Mouse (Mus musculus) limb, embryonic 10.5 days (tissue): ENCODE measurements at regions not wholly inside any gene's neighbourhood (a gene's known extent, or its start where the extent isn't known, plus 50 kb on each side); places are given as distances from the start of the nearest gene placed in this dataset.

Experiments used
- DNase-seq: peaks from one replicate; pipeline ENCODE4 v3.0.0-alpha.2; 2017; ENCODE audit warnings: low spot score
- H3K27ac ChIP-seq: fragments of 300-500 bp; sonication (generic); 2 replicates; pipeline ENCODE4 v1.5.1; 2016; ENCODE audit warnings: mild to moderate bottlenecking
- H3K27me3 ChIP-seq: fragments of 300-500 bp; sonication (generic); 2 replicates; pipeline ENCODE4 v1.6.1; 2016; ENCODE audit warnings: low read depth, mild to moderate bottlenecking; ENCODE audit not compliant: poor library complexity, severe bottlenecking
- H3K36me3 ChIP-seq: fragments of 300-500 bp; sonication (generic); 2 replicates; pipeline ENCODE4 v1.6.1; 2016; ENCODE audit warnings: mild to moderate bottlenecking, moderate library complexity
- H3K4me1 ChIP-seq: fragments of 300-500 bp; sonication (generic); 2 replicates; pipeline ENCODE4 v1.6.1; 2016
- H3K4me3 ChIP-seq: fragments of 300-500 bp; sonication (generic); 2 replicates; pipeline ENCODE4 v1.5.1; 2016; ENCODE audit warnings: mild to moderate bottlenecking, moderate library complexity
- H3K9me3 ChIP-seq: fragments of 300-500 bp; sonication (generic); replicated peaks from 2 replicates; pipeline ENCODE4 v1.6.1; 2016; ENCODE audit warnings: mild to moderate bottlenecking
- WGBS: fragments of 180-500 bp; shearing (Covaris S2); methylation state at CpG from one replicate; pipeline ENCODE4 v1.1.7; 2016; 5-methylcytosine and 5-hydroxymethylcytosine counted together

- Histone ChIP-seq H3K27ac (no peak overlapping the region), H3K27me3 (no peaks in the 10 kb centered on the region), H3K4me1 (no peaks in the 10 kb centered on the region), H3K36me3 (no peaks in the 10 kb centered on the region), H3K9me3 (no peaks in the 10 kb centered on the region), H3K4me3 (no peak overlapping the region)
- no peak for DNase-seq
- WGBS = 91% methylated on average over 5 of the region's 5 CpGs
Observed at GRCm38 (mm10) chr9:71420064-71420463, 65.7 kb downstream of the Polr2m start.

- H3K4me3 ChIP-seq = no peak overlapping the region
Observed at GRCm38 (mm10) chr9:71418531-71418930, 67.2 kb downstream of the Polr2m start.

GRCm38 (mm10) chr9:71417248-71417647, 68.5 kb downstream of the Polr2m start:
- no peaks in the 10 kb centered on the region for H3K9me3 ChIP-seq
- no peak overlapping the region for H3K27ac ChIP-seq
- 82% methylated on average over 4 of the region's 4 CpGs for WGBS
- H3K36me3 ChIP-seq = no peaks in the 10 kb centered on the region
- DNase-seq = no peak
- no peaks in the 10 kb centered on the region for H3K27me3 ChIP-seq
- no peak overlapping the region for H3K4me3 ChIP-seq
- H3K4me1 ChIP-seq = no peaks in the 10 kb centered on the region

More at GRCm38 (mm10) chr9:71418531-71418930, 67.2 kb downstream of the Polr2m start:
- no peaks in the 10 kb centered on the region for H3K4me1 ChIP-seq
- H3K27me3 ChIP-seq = no peaks in the 10 kb centered on the region
- WGBS = 95% methylated on average over 4 of the region's 4 CpGs
- no peak overlapping the region for H3K27ac ChIP-seq
- no peaks in the 10 kb centered on the region for H3K36me3 ChIP-seq
- no peaks in the 10 kb centered on the region for H3K9me3 ChIP-seq
- DNase-seq = no peak

GRCm38 (mm10) chr9:71411171-71411570, 74.6 kb downstream of the Polr2m start:
- Histone ChIP-seq H3K27ac (no peak overlapping the region), H3K27me3 (peaks cover 10% of the 10 kb centered on the region; the same call in 1 of the 2 replicates), H3K36me3 (no peaks in the 10 kb centered on the region), H3K4me1 (peaks cover 2% of the 10 kb centered on the region; the same call in 1 of the 2 replicates), H3K9me3 (no peaks in the 10 kb centered on the region), H3K4me3 (no peak overlapping the region)
- 78% methylated on average over 1 of the region's 1 CpGs for WGBS
- no peak for DNase-seq

GRCm38 (mm10) chr9:71409925-71410324, 75.8 kb downstream of the Polr2m start:
- H3K4me3 ChIP-seq = no peak overlapping the region
- no peak overlapping the region for H3K27ac ChIP-seq
- DNase-seq = no peak
- H3K9me3 ChIP-seq = no peaks in the 10 kb centered on the region
- H3K4me1 ChIP-seq = peaks cover 2% of the 10 kb centered on the region; the same call in 1 of the 2 replicates
- no peaks in the 10 kb centered on the region for H3K36me3 ChIP-seq
- H3K27me3 ChIP-seq = peaks cover 12% of the 10 kb centered on the region; the same call in 1 of the 2 replicates
- WGBS = 97% methylated on average over 1 of the region's 1 CpGs

GRCm38 (mm10) chr9:71408946-71409345, 76.8 kb downstream of the Polr2m start:
- no peak overlapping the region for H3K27ac ChIP-seq
- H3K36me3 ChIP-seq = no peaks in the 10 kb centered on the region
- WGBS = 89% methylated on average over 5 of the region's 5 CpGs
- no peak for DNase-seq
- H3K27me3 ChIP-seq = peaks cover 12% of the 10 kb centered on the region; the same call in 1 of the 2 replicates
- peaks cover 2% of the 10 kb centered on the region; the same call in 1 of the 2 replicates for H3K4me1 ChIP-seq
- H3K9me3 ChIP-seq = no peaks in the 10 kb centered on the region
- H3K4me3 ChIP-seq = no peak overlapping the region

GRCm38 (mm10) chr9:71404396-71405135, 81.2 kb downstream of the Polr2m start:
- peaks cover 8% of the 10 kb centered on the region; the same call in 1 of the 2 replicates for H3K4me1 ChIP-seq
- no peak overlapping the region for H3K27ac ChIP-seq
- WGBS = 88% methylated on average over 8 of the region's 8 CpGs
- H3K36me3 ChIP-seq = no peaks in the 10 kb centered on the region
- H3K4me3 ChIP-seq = no peak overlapping the region
- no peak for DNase-seq
- H3K27me3 ChIP-seq = peaks cover 12% of the 10 kb centered on the region; the same call in 1 of the 2 replicates
- no peaks in the 10 kb centered on the region for H3K9me3 ChIP-seq

- Histone ChIP-seq H3K4me1 (peaks cover 13% of the 10 kb centered on the region), H3K27ac (no peak overlapping the region), H3K27me3 (peaks cover 18% of the 10 kb centered on the region; the same call in 1 of the 2 replicates), H3K36me3 (no peaks in the 10 kb centered on the region), H3K4me3 (no peak overlapping the region), H3K9me3 (no peaks in the 10 kb centered on the region)
- 57% methylated on average over 1 of the region's 1 CpGs for WGBS
- DNase-seq = no peak
Observed at GRCm38 (mm10) chr9:71401667-71402066, 84.1 kb downstream of the Polr2m start.

GRCm38 (mm10) chr9:71399346-71399745, 86.4 kb downstream of the Polr2m start:
- Histone ChIP-seq H3K9me3 (no peaks in the 10 kb centered on the region), H3K4me1 (peaks cover 20% of the 10 kb centered on the region), H3K4me3 (no peak overlapping the region), H3K27ac (no peak overlapping the region), H3K27me3 (0 out of 2 replicates have a peak, but pooled peaks cover 11% of the 10 kb centered on the region), H3K36me3 (no peaks in the 10 kb centered on the region)
- DNase-seq = no peak
- WGBS = 83% methylated on average over 1 of the region's 1 CpGs

GRCm38 (mm10) chr9:71396784-71397183, 89.0 kb downstream of the Polr2m start:
- H3K27ac ChIP-seq = 0 out of 2 replicates have a peak overlapping the region, but pooled peaks have one; percentile 30
- no peak for DNase-seq
- H3K4me1 ChIP-seq = peaks cover 20% of the 10 kb centered on the region
- no peaks in the 10 kb centered on the region for H3K9me3 ChIP-seq
- 64% methylated on average over 7 of the region's 7 CpGs for WGBS
- 0 out of 2 replicates have a peak, but pooled peaks cover 11% of the 10 kb centered on the region for H3K27me3 ChIP-seq
- H3K4me3 ChIP-seq = no peak overlapping the region
- H3K36me3 ChIP-seq = no peaks in the 10 kb centered on the region

- H3K4me1 ChIP-seq = no peaks in the 10 kb centered on the region
- H3K36me3 ChIP-seq = no peaks in the 10 kb centered on the region
Observed at GRCm38 (mm10) chr9:71390221-71390620, 95.5 kb downstream of the Polr2m start.

GRCm38 (mm10) chr9:71387426-71387825, 98.3 kb downstream of the Polr2m start:
- no peaks in the 10 kb centered on the region for H3K9me3 ChIP-seq
- no peaks in the 10 kb centered on the region for H3K4me1 ChIP-seq
- H3K27ac ChIP-seq = no peak overlapping the region
- H3K36me3 ChIP-seq = no peaks in the 10 kb centered on the region
- H3K27me3 ChIP-seq = no peaks in the 10 kb centered on the region
- 96% methylated on average over 7 of the region's 7 CpGs for WGBS
- DNase-seq = no peak
- H3K4me3 ChIP-seq = no peak overlapping the region

More at GRCm38 (mm10) chr9:71390221-71390620, 95.5 kb downstream of the Polr2m start:
- Histone ChIP-seq H3K27me3 (no peaks in the 10 kb centered on the region), H3K27ac (no peak overlapping the region), H3K4me3 (no peak overlapping the region), H3K9me3 (no peaks in the 10 kb centered on the region)
- DNase-seq = no peak
- WGBS = 65% methylated on average over 5 of the region's 5 CpGs

GRCm38 (mm10) chr9:71383901-71384300, 101.8 kb downstream of the Polr2m start:
- H3K4me3 ChIP-seq = no peak overlapping the region
- WGBS = 75% methylated on average over 4 of the region's 4 CpGs
- no peak for DNase-seq

More at GRCm38 (mm10) chr9:71383901-71384300, 101.8 kb downstream of the Polr2m start:
- H3K27me3 ChIP-seq = no peaks in the 10 kb centered on the region
- no peaks in the 10 kb centered on the region for H3K36me3 ChIP-seq
- H3K9me3 ChIP-seq = no peaks in the 10 kb centered on the region
- H3K4me1 ChIP-seq = no peaks in the 10 kb centered on the region
- no peak overlapping the region for H3K27ac ChIP-seq
